ENCODE assay signal across 8 mouse cellular contexts in genomic region chr8:94983881-94984516, GRCm38 (mm10). TPM values are rescaled to one million over a fixed set of nuclear protein-coding genes. Genes with fewer than 3 reads are reported as not detected.
DNase-seq lines count a peak whose midpoint lies in the region; ATAC-seq lines count a peak whose summit lies in the region.

No protein-coding gene starts in this region.

- peak; percentile 84 for DNase-seq in adrenal gland, adult 2 months
- no peak for DNase-seq in adrenal gland, postnatal 4 days (ENCODE audit: low spot score in 2 of 2)
- peak; percentile 59 for DNase-seq in ZHBTc4 (ENCODE audit: low read depth, low spot score)
- DNase-seq in forebrain, embryonic 10.5 days (ENCODE audit: extremely low spot score, low spot score), result peak; percentile 34
- DNase-seq in heart, postnatal 36 days, result peak; percentile 55 to 64
- peak; percentile 40 to 66 for DNase-seq in layer of hippocampus, postnatal 36 days

- peak overlapping the region; percentile 85 for H3K27ac ChIP-seq in forebrain, embryonic 10.5 days
- peak overlapping the region; percentile 45; the same call in 1 of the 2 replicates for H3K27ac ChIP-seq in stomach, embryonic 14.5 days (ENCODE audit: low read length)

- intact Hi-C loops in heart, postnatal 36 days (cut with DNase I), result no loop called here

- H3K9ac ChIP-seq in stomach, embryonic 14.5 days (replicated peaks; ENCODE audit: low read depth, low read length), result no peak overlapping the region

- H3K27me3 ChIP-seq in forebrain, embryonic 10.5 days (ENCODE audit: poor library complexity, severe bottlenecking), result peaks cover 11% of the 10 kb centered on the region
- H3K27me3 ChIP-seq in stomach, embryonic 14.5 days (ENCODE audit: control insufficient read depth, insufficient read depth, low read length), result no peaks in the 10 kb centered on the region

- peaks cover 74% of the 10 kb centered on the region for H3K4me1 ChIP-seq in forebrain, embryonic 10.5 days
- peaks cover 20% of the 10 kb centered on the region for H3K4me1 ChIP-seq in stomach, embryonic 14.5 days (ENCODE audit: control insufficient read depth, insufficient read depth, low read length)

- no peak overlapping the region for H3K4me2 ChIP-seq in stomach, embryonic 14.5 days (replicated peaks; ENCODE audit: low read depth, low read length)

- WGBS in forebrain, embryonic 10.5 days, result 25% methylated on average over 10 of the region's 10 CpGs
- WGBS in stomach, embryonic 14.5 days, result 30% methylated on average over 10 of the region's 10 CpGs

- peak overlapping the region; percentile 36 for H3K4me3 ChIP-seq in forebrain, embryonic 10.5 days
- 0 out of 2 replicates have a peak overlapping the region, but pooled peaks have one; percentile 0 for H3K4me3 ChIP-seq in stomach, embryonic 14.5 days (ENCODE audit: low read depth, low read length)

- peak; percentile 60 for ATAC-seq in megakaryocyte progenitor cell, adult 5-6 weeks (replicated peaks; ENCODE audit: poor library complexity)
- ATAC-seq in stomach, embryonic 14.5 days (ENCODE audit: insufficient number of reproducible peaks, insufficient read depth, low FRiP score, low read depth), result peak; percentile 77

- H3K9me3 ChIP-seq in forebrain, embryonic 10.5 days, result no peaks in the 10 kb centered on the region
- H3K9me3 ChIP-seq in stomach, embryonic 14.5 days (ENCODE audit: control insufficient read depth, low read depth, low read length), result no peaks in the 10 kb centered on the region

- H3K36me3 ChIP-seq in forebrain, embryonic 10.5 days (replicated peaks), result no peaks in the 10 kb centered on the region
- H3K36me3 ChIP-seq in stomach, embryonic 14.5 days (ENCODE audit: control insufficient read depth, insufficient read depth, low read length), result no peaks in the 10 kb centered on the region

RNA-seq across cellular contexts. Expression of gene Adgrg1, which starts 9.4 kb away (rescaled TPM):
- total RNA-seq in adrenal gland, adult 2 months (2021), result 10 to 100 TPM; 17.3 to 24.3 TPM
- 40.2 and 56.5 TPM in 2 replicates for polyA plus RNA-seq in adrenal gland, adult 2 months (2012; rRNA removed)
- total RNA-seq in adrenal gland, postnatal 4 days (2021), result 10 to 100 TPM; 38.3 to 62.3 TPM
- 94.8 and 107 TPM in 2 replicates for polyA plus RNA-seq in forebrain, embryonic 10.5 days (2016; fragmentation: Nextera tagmentation; extraction: Ambion mirVana)
- total RNA-seq in heart, postnatal 36 days (2021), result 10 to 100 TPM; 42.5 to 62.0 TPM
- total RNA-seq in layer of hippocampus, postnatal 36 days (2021), result 100 to 1,000 TPM in 1 of 2 experiments, 10 to 100 TPM in 1; 79.5 to 104 TPM
- 88.4 and 140 TPM in 2 replicates for total RNA-seq in megakaryocyte progenitor cell, adult 5-6 weeks (2015)
- 48.8 and 85.6 TPM in 2 replicates for total RNA-seq in megakaryocyte progenitor cell, adult 5-6 weeks (2017)
- 43.8 and 50.9 TPM in 2 replicates for polyA plus RNA-seq in stomach, embryonic 14.5 days (2014; fragmentation: Nextera tagmentation; extraction: Ambion mirVana)

RNA-seq across cellular contexts. Expression of gene Adgrg3, which starts 33.5 kb away (rescaled TPM):
- 1 to 10 TPM; 2.0 to 2.8 TPM for total RNA-seq in adrenal gland, adult 2 months (2021)
- 9.1 and 11.2 TPM in 2 replicates for polyA plus RNA-seq in adrenal gland, adult 2 months (2012; rRNA removed)
- total RNA-seq in adrenal gland, postnatal 4 days (2021), result 1 to 10 TPM; 6.2 to 7.8 TPM
- 4.9 and 5.2 TPM in 2 replicates for polyA plus RNA-seq in forebrain, embryonic 10.5 days (2016; fragmentation: Nextera tagmentation; extraction: Ambion mirVana)
- 1 to 10 TPM; 1.9 to 2.1 TPM for total RNA-seq in heart, postnatal 36 days (2021)
- total RNA-seq in layer of hippocampus, postnatal 36 days (2021), result under 1 TPM; 0.17 to 0.66 TPM
- total RNA-seq in megakaryocyte progenitor cell, adult 5-6 weeks (2015), result 106 and 111 TPM in 2 replicates
- total RNA-seq in megakaryocyte progenitor cell, adult 5-6 weeks (2017), result 178 and 215 TPM in 2 replicates
- polyA plus RNA-seq in stomach, embryonic 14.5 days (2014; fragmentation: Nextera tagmentation; extraction: Ambion mirVana), result 3.8 and 4.5 TPM in 2 replicates

Comparison
In these comparisons a context has a peak if more than half of its experiments do, and no peak if none do; other contexts are left out.
1. DNase-seq: peak in adrenal gland, adult 2 months (single experiment), ZHBTc4 (single experiment), forebrain, embryonic 10.5 days (single experiment), heart, postnatal 36 days (2 of 2) and layer of hippocampus, postnatal 36 days (2 of 2); none in adrenal gland, postnatal 4 days (0 of 2).
2. RNA of gene Adgrg3, which starts 33.5 kb away (total RNA-seq): 106 to 215 TPM in megakaryocyte progenitor cell, adult 5-6 weeks; 6.2 to 7.8 TPM in adrenal gland, postnatal 4 days, 2.0 to 2.8 TPM in adrenal gland, adult 2 months, 1.9 to 2.1 TPM in heart, postnatal 36 days and 0.17 to 0.66 TPM in layer of hippocampus, postnatal 36 days; every median in the first group is over 10 times any median in the second.